Mouse (Mus musculus) liver, adult 2 months (tissue): ENCODE data around the gene Mertk. TPM values are rescaled to one million over a fixed set of nuclear protein-coding genes. Genes with fewer than 3 reads are reported as not detected.
"Not testable (repeated sequence)": the region's sequence is repeated elsewhere in the genome, so short reads cannot be mapped to it uniquely, and the experiment has no call there.

ENCODE experiments used
- DNase-seq: peaks from one replicate; pipeline ENCODE4 v3.0.0-alpha.2; 2011; ENCODE audit warnings: low read depth, low spot score; ENCODE audit errors: extremely low read depth
- H3K27ac ChIP-seq: fragments of 200-500 bp; replicated peaks from 2 replicates; pipeline ENCODE4 v1.5.1; 2012; ENCODE audit warnings: low read depth, mild to moderate bottlenecking, control low read depth, inconsistent platforms, low read length; ENCODE audit not compliant: insufficient read depth
- H3K27me3 ChIP-seq: fragments of 200-500 bp; 2 replicates; pipeline ENCODE4 v1.6.1; 2012; ENCODE audit warnings: mild to moderate bottlenecking, moderate library complexity, low read length, inconsistent platforms; ENCODE audit not compliant: control insufficient read depth, insufficient read depth
- H3K36me3 ChIP-seq: fragments of 200-500 bp; 2 replicates; pipeline ENCODE4 v1.6.1; 2012; ENCODE audit warnings: low read length, inconsistent platforms; ENCODE audit not compliant: control insufficient read depth, insufficient read depth
- H3K4me1 ChIP-seq: fragments of 200-500 bp; 2 replicates; pipeline ENCODE4 v1.6.1; 2011; ENCODE audit warnings: low read length; ENCODE audit not compliant: control insufficient read depth, insufficient read depth
- H3K4me3 ChIP-seq: fragments of 200-500 bp; 2 replicates; pipeline ENCODE4 v1.5.1; 2011; ENCODE audit warnings: low read depth, mild to moderate bottlenecking, control low read depth, low read length, moderate library complexity; ENCODE audit not compliant: insufficient read depth
- H3K79me2 ChIP-seq: fragments of 200-500 bp; 2 replicates; pipeline ENCODE4 v1.6.1; 2012; ENCODE audit warnings: inconsistent platforms, mild to moderate bottlenecking, low read length, moderate library complexity; ENCODE audit not compliant: control insufficient read depth, insufficient read depth
- H3K9ac ChIP-seq: fragments of 200-500 bp; 2 replicates; pipeline ENCODE4 v1.6.1; 2012; ENCODE audit warnings: low read depth, mild to moderate bottlenecking, control low read depth, inconsistent platforms, low read length
- CTCF ChIP-seq: fragments of 200-500 bp; IDR thresholded peaks from 2 replicates; pipeline ENCODE4 v1.5.1; 2011; ENCODE audit warnings: low read depth, low read length, control low read depth
- POLR2A ChIP-seq: fragments of 200-500 bp; IDR thresholded peaks from 2 replicates; pipeline ENCODE4 v1.6.1; 2011; ENCODE audit warnings: low read length, control low read depth; ENCODE audit not compliant: insufficient read depth; ENCODE audit errors: extremely low read depth
- WGBS: fragments of 180-500 bp; shearing (Covaris S2); methylation state at CpG from one replicate; pipeline ENCODE4 v1.1.7; 2018; 5-methylcytosine and 5-hydroxymethylcytosine counted together
- polyA plus RNA-seq: library from polyadenylated mRNA; depleted of rRNA; stranded (reverse); fragments of >200 nt; gene quantifications from 2 replicates; pipeline ENCODE4 v1.2.3, GENCODE M21; 2012
- total RNA-seq: library from RNA; depleted of rRNA; stranded (reverse); fragments of >200 nt; gene quantifications from 2 replicates; pipeline ENCODE4 v1.2.3, GENCODE M21; 2014

Gene Mertk
- total and polyA plus RNA-seq, 2 experiments, result 3.8 to 16.5 TPM

DNA sequence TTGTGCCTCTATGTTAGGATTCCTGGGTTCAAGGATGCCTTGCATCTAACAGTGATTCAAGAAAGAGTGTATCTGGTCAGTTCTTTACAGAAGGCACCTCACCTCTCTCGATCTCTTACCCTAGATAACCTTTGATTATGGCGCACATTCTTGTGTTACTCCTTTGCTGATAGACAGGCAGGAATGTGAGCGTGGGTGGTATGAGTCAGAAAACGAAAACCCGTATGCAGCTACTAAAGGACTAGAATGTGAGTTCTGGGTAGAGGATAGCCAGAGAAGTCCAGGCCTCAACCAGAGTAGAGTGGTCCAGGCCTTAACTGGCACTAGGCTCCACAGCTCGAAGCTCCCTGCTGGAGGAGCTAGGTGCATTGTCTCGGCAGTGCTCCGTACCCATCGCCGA is 6.0 kb upstream of the Mertk start:
- no peaks in the 10 kb centered on the region for H3K4me1 ChIP-seq
- no peaks in the 10 kb centered on the region for H3K27me3 ChIP-seq
- H3K4me3 ChIP-seq, result no peak overlapping the region
- no peak for DNase-seq
- H3K36me3 ChIP-seq, result no peaks in the 10 kb centered on the region
- no peak overlapping the region for H3K27ac ChIP-seq
- no peak for TF ChIP-seq CTCF
- WGBS, result 89% methylated on average over 10 of the region's 10 CpGs
- H3K9ac ChIP-seq, result no peak overlapping the region
- H3K79me2 ChIP-seq, result no peaks in the 10 kb centered on the region

- TF ChIP-seq POLR2A (no peak), CTCF (no peak)
- Histone ChIP-seq H3K36me3 (no peaks in the 10 kb centered on the region), H3K27me3 (no peaks in the 10 kb centered on the region), H3K79me2 (no peaks in the 10 kb centered on the region), H3K27ac (no peak overlapping the region), H3K4me1 (no peaks in the 10 kb centered on the region), H3K9ac (no peak overlapping the region), H3K4me3 (no peak overlapping the region)
- 67% methylated on average over 4 of the region's 4 CpGs for WGBS
- DNase-seq, result no peak
Observed at GRCm38 (mm10) chr2:128693236-128693635, 5.5 kb upstream of the Mertk start.

DNA sequence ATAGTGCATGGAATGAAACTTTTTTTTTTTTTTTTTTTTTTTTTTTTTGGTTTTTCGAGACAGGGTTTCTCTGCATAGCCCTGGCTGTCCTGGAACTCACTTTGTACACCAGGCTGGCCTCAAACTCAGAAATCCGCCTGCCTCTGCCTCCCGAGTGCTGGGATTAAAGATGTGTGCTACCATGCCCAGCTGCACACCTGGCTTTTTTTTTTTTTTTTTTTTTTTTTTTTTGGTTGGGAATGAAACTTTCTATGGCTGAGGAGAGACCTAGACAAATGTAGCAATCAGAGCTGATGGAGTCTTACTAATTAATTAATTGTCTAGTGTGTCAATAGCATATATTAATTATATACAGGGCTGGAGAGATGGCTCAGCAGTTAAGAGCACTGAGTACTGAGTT is 4.9 kb upstream of the Mertk start:
- not testable (repeated sequence) for H3K79me2 ChIP-seq, H3K9ac ChIP-seq, H3K27me3 ChIP-seq, H3K4me1 ChIP-seq, H3K4me3 ChIP-seq, H3K27ac ChIP-seq, H3K36me3 ChIP-seq, DNase-seq
- WGBS, result 77% methylated on average over 3 of the region's 3 CpGs

DNA sequence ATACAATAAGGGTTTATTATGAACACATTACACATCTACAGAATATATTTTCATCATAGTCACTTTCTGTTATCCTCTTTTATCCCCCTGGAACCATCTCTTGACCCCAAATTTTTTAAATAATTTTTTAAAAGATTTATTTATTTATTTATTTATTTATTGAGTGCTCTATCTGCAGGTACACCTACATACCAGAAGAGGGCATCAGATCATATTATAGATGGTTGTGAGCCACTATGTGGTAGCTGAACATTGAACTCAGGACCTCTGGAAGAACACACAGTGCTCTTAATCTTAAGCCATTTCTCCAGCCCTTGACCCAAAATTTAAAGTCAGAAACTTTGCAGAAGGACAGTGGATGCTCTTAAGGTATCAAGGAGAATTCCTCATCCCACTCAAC is 4.2 kb upstream of the Mertk start:
- TF ChIP-seq POLR2A, result no peak
- TF ChIP-seq CTCF, result 0 out of 2 replicates have a peak, but pooled peaks have one; percentile 10
- Histone ChIP-seq H3K79me2 (no peaks in the 10 kb centered on the region), H3K27ac (no peak overlapping the region), H3K9ac (no peak overlapping the region), H3K4me1 (no peaks in the 10 kb centered on the region), H3K4me3 (no peak overlapping the region), H3K36me3 (no peaks in the 10 kb centered on the region), H3K27me3 (no peaks in the 10 kb centered on the region)
- no peak for DNase-seq

DNA sequence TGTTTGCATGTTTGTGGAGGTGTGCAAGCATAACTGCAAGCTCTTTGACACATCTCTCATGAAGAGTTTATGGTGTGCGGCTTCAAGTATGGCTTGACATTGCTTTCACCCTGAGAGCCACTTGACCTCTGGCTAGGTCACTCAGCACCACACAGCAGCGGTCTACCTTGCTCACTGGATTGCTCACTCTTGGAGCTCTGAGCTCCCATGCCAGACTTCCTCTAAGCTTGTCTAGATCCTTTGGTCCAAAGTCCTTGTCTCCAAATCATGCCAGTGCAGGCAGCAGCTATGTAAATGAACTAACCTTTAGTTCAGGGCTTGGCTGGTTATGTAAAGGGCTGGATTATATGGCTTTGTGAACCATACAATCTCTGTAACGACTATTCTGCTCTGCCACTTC is 2.3 kb upstream of the Mertk start:
- 74% methylated on average over 3 of the region's 3 CpGs for WGBS
- no peak for DNase-seq
- Histone ChIP-seq H3K27me3 (no peaks in the 10 kb centered on the region), H3K4me3 (no peak overlapping the region), H3K4me1 (no peaks in the 10 kb centered on the region), H3K27ac (no peak overlapping the region), H3K36me3 (no peaks in the 10 kb centered on the region), H3K9ac (no peak overlapping the region), H3K79me2 (peaks cover 3% of the 10 kb centered on the region; the same call in 1 of the 2 replicates)
- TF ChIP-seq POLR2A (no peak), CTCF (no peak)

GRCm38 (mm10) chr2:128697047-128697446 is 1.7 kb upstream of the Mertk start:
- Histone ChIP-seq H3K27ac (no peak overlapping the region), H3K27me3 (no peaks in the 10 kb centered on the region), H3K36me3 (no peaks in the 10 kb centered on the region), H3K4me3 (no peak overlapping the region), H3K9ac (no peak overlapping the region), H3K4me1 (no peaks in the 10 kb centered on the region), H3K79me2 (peaks cover 6% of the 10 kb centered on the region; the same call in 1 of the 2 replicates)
- TF ChIP-seq CTCF (no peak), POLR2A (no peak)
- DNase-seq, result no peak
- WGBS, result 100% methylated on average over 1 of the region's 1 CpGs
